Mouse (Mus musculus): ENCODE results near the gene Cdc14a.

The Cdc14a gene

GRCm38 (mm10) chr3:116263061-116263460, 160.8 kb downstream of the Cdc14a start:
- DNase-seq = no peak

GRCm38 (mm10) chr3:116256104-116256503, 167.7 kb downstream of the Cdc14a start:
- DNase-seq = no peak

GRCm38 (mm10) chr3:116253077-116253531, 170.7 kb downstream of the Cdc14a start, which contains the start of gene Gpr88:
Gene Gpr88, minus strand, starts transcription at chr3:116253503.
- DNase-seq = peak; percentile 6

- peak; percentile 4 for DNase-seq
These were observed 171.4 kb downstream of the Cdc14a start for GRCm38 (mm10) chr3:116252255-116253040.

- peak; percentile 11 for DNase-seq
These were observed 172.2 kb downstream of the Cdc14a start for GRCm38 (mm10) chr3:116251481-116252254.

- no peak for DNase-seq
These were observed 174.8 kb downstream of the Cdc14a start for GRCm38 (mm10) chr3:116249026-116249425.

- no peak for DNase-seq
These were observed 179.4 kb downstream of the Cdc14a start for GRCm38 (mm10) chr3:116244476-116244875.

GRCm38 (mm10) chr3:116242685-116243084, 181.1 kb downstream of the Cdc14a start:
- DNase-seq = no peak

- DNase-seq = no peak
These were observed 186.3 kb downstream of the Cdc14a start for GRCm38 (mm10) chr3:116237527-116237926.

GRCm38 (mm10) chr3:116236856-116237255, 187.0 kb downstream of the Cdc14a start:
- DNase-seq = no peak

GRCm38 (mm10) chr3:116233515-116233914, 190.3 kb downstream of the Cdc14a start:
- no peak for DNase-seq

- DNase-seq = no peak
These were observed 191.1 kb downstream of the Cdc14a start for GRCm38 (mm10) chr3:116232763-116233162.

- DNase-seq = no peak
These were observed 194.5 kb downstream of the Cdc14a start for GRCm38 (mm10) chr3:116229336-116229735.

- DNase-seq = no peak
These were observed 195.2 kb downstream of the Cdc14a start for GRCm38 (mm10) chr3:116228360-116229245.

- DNase-seq = no peak
These were observed 196.4 kb downstream of the Cdc14a start for GRCm38 (mm10) chr3:116227383-116227782.

- no peak for DNase-seq
These were observed 196.9 kb downstream of the Cdc14a start for GRCm38 (mm10) chr3:116226915-116227314.

Data from cerebellum, adult 11-12 months (tissue).